Mouse (Mus musculus) lung, postnatal 0 days (tissue): Measurements from ENCODE around the gene Klra2. TPM values are rescaled to one million over a fixed set of nuclear protein-coding genes. Genes with fewer than 3 reads are reported as not detected.

Experiments used
- ATAC-seq: fragments of 200-750 bp; cut with Nextera tagmentation; 2 replicates; pipeline ENCODE4 v1.8.0; 2017; ENCODE audit warnings: moderate library complexity
- DNase-seq: peaks from one replicate; pipeline ENCODE4 v3.0.0-alpha.2; 2016; ENCODE audit warnings: low spot score
- H3K27ac ChIP-seq: fragments of 300-500 bp; sonication (generic); 2 replicates; pipeline ENCODE4 v1.5.1; 2014; ENCODE audit warnings: antibody characterized with exemption, mild to moderate bottlenecking, low read length, mixed read lengths
- H3K27me3 ChIP-seq: fragments of 300-500 bp; sonication (generic); replicated peaks from 2 replicates; pipeline ENCODE4 v1.6.1; 2014; ENCODE audit warnings: low read length, mixed read lengths; ENCODE audit not compliant: insufficient read depth
- H3K36me3 ChIP-seq: fragments of 300-500 bp; sonication (generic); 2 replicates; pipeline ENCODE4 v1.6.1; 2014; ENCODE audit warnings: low read length, mixed read lengths; ENCODE audit not compliant: insufficient read depth
- H3K4me1 ChIP-seq: fragments of 300-500 bp; sonication (generic); 2 replicates; pipeline ENCODE4 v1.6.1; 2014; ENCODE audit warnings: antibody characterized with exemption, low read depth, low read length, mixed read lengths; ENCODE audit not compliant: insufficient read depth
- H3K4me2 ChIP-seq: fragments of 300-500 bp; sonication (generic); replicated peaks from 2 replicates; pipeline ENCODE4 v1.6.1; 2014; ENCODE audit warnings: low read depth, mild to moderate bottlenecking, low read length, moderate library complexity, mixed read lengths
- H3K4me3 ChIP-seq: fragments of 300-500 bp; sonication (generic); 2 replicates; pipeline ENCODE4 v1.5.1; 2014; ENCODE audit warnings: low read depth, low read length
- H3K9ac ChIP-seq: fragments of 300-500 bp; sonication (generic); replicated peaks from 2 replicates; pipeline ENCODE4 v1.6.1; 2014; ENCODE audit warnings: low read depth, mild to moderate bottlenecking
- H3K9me3 ChIP-seq: fragments of 300-500 bp; sonication (generic); 2 replicates; pipeline ENCODE4 v1.6.1; 2016; ENCODE audit warnings: low read length, mixed read lengths
- CTCF ChIP-seq: IDR thresholded peaks from 2 replicates; pipeline ENCODE4 v1.5.1; 2016; ENCODE audit warnings: antibody characterized with exemption, mild to moderate bottlenecking
- EP300 ChIP-seq: IDR thresholded peaks from 2 replicates; pipeline ENCODE4 v1.6.1; 2016; ENCODE audit warnings: antibody characterized with exemption, mild to moderate bottlenecking, control low read depth
- WGBS: fragments of 180-500 bp; shearing (Covaris S2); extraction: QIAGEN DNeasy Blood & Tissue Kit; methylation state at CpG from one replicate; pipeline ENCODE4 v1.1.7; 2014; 5-methylcytosine and 5-hydroxymethylcytosine counted together
- polyA plus RNA-seq: library from polyadenylated mRNA; unstranded; fragments of >200 nt; fragmentation: Nextera tagmentation; extraction: Ambion mirVana; gene quantifications from 2 replicates; pipeline ENCODE4 v1.2.1, GENCODE M21; 2015

Klra2 gene
- polyA plus RNA-seq, 1 experiment from 2014 or later: 4.2 TPM

GRCm38 (mm10) chr6:131276659-131277058 lies 29.5 kb upstream of the Klra2 start:
- Histone ChIP-seq H3K27me3 (no peaks in the 10 kb centered on the region), H3K4me3 (no peak overlapping the region), H3K9ac (no peak overlapping the region), H3K4me1 (no peaks in the 10 kb centered on the region), H3K36me3 (no peaks in the 10 kb centered on the region), H3K9me3 (no peaks in the 10 kb centered on the region), H3K27ac (no peak overlapping the region), H3K4me2 (no peak overlapping the region)
- no peak for TF ChIP-seq CTCF
- TF ChIP-seq EP300: no peak
- ATAC-seq (no peak), DNase-seq (no peak)
- 77% methylated on average over 4 of the region's 4 CpGs for WGBS

- no peak overlapping the region for H3K4me3 ChIP-seq
- H3K27ac ChIP-seq: no peak overlapping the region
- H3K9ac ChIP-seq: no peak overlapping the region
- no peaks in the 10 kb centered on the region for H3K4me1 ChIP-seq
- no peak for TF ChIP-seq CTCF
- TF ChIP-seq EP300: no peak
- no peak overlapping the region for H3K4me2 ChIP-seq
- peak; percentile 13 for DNase-seq
- ATAC-seq: no peak
- H3K9me3 ChIP-seq: no peaks in the 10 kb centered on the region
- WGBS: 88% methylated on average over 1 of the region's 1 CpGs
- H3K36me3 ChIP-seq: no peaks in the 10 kb centered on the region
- H3K27me3 ChIP-seq: no peaks in the 10 kb centered on the region
These were observed 25.1 kb upstream of the Klra2 start for GRCm38 (mm10) chr6:131272311-131272710.

GRCm38 (mm10) chr6:131270312-131270711 lies 23.1 kb upstream of the Klra2 start:
- Histone ChIP-seq H3K4me1 (no peaks in the 10 kb centered on the region), H3K4me2 (no peak overlapping the region), H3K27ac (no peak overlapping the region), H3K9ac (no peak overlapping the region), H3K9me3 (no peaks in the 10 kb centered on the region), H3K27me3 (no peaks in the 10 kb centered on the region), H3K36me3 (no peaks in the 10 kb centered on the region), H3K4me3 (no peak overlapping the region)
- TF ChIP-seq EP300 (no peak), CTCF (no peak)
- ATAC-seq: no peak
- DNase-seq: no peak
- 34% methylated on average over 1 of the region's 1 CpGs for WGBS

- H3K4me3 ChIP-seq: no peak overlapping the region
- no peaks in the 10 kb centered on the region for H3K36me3 ChIP-seq
- no peak overlapping the region for H3K27ac ChIP-seq
- H3K9ac ChIP-seq: no peak overlapping the region
- TF ChIP-seq EP300 (no peak), CTCF (no peak)
- ATAC-seq: no peak
- no peak overlapping the region for H3K4me2 ChIP-seq
- 89% methylated on average over 2 of the region's 2 CpGs for WGBS
- DNase-seq: no peak
- no peaks in the 10 kb centered on the region for H3K27me3 ChIP-seq
- H3K9me3 ChIP-seq: no peaks in the 10 kb centered on the region
- no peaks in the 10 kb centered on the region for H3K4me1 ChIP-seq
These were observed 22.4 kb upstream of the Klra2 start for GRCm38 (mm10) chr6:131269599-131269998.

GRCm38 (mm10) chr6:131264175-131264574 lies 17.0 kb upstream of the Klra2 start:
- H3K9ac ChIP-seq: no peak overlapping the region
- H3K4me2 ChIP-seq: no peak overlapping the region
- ATAC-seq (no peak), DNase-seq (no peak)
- H3K4me1 ChIP-seq: no peaks in the 10 kb centered on the region
- H3K4me3 ChIP-seq: no peak overlapping the region
- H3K9me3 ChIP-seq: no peaks in the 10 kb centered on the region
- H3K27ac ChIP-seq: no peak overlapping the region
- no peaks in the 10 kb centered on the region for H3K27me3 ChIP-seq
- TF ChIP-seq EP300: no peak
- no peak for TF ChIP-seq CTCF
- no peaks in the 10 kb centered on the region for H3K36me3 ChIP-seq
- WGBS: 77% methylated on average over 5 of the region's 5 CpGs

- TF ChIP-seq CTCF (no peak), EP300 (no peak)
These were observed 15.6 kb upstream of the Klra2 start for GRCm38 (mm10) chr6:131262778-131263177.

GRCm38 (mm10) chr6:131262009-131262408 lies 14.8 kb upstream of the Klra2 start:
- Histone ChIP-seq H3K4me3 (no peak overlapping the region), H3K27me3 (no peaks in the 10 kb centered on the region), H3K4me1 (no peaks in the 10 kb centered on the region), H3K4me2 (no peak overlapping the region), H3K36me3 (no peaks in the 10 kb centered on the region), H3K9me3 (no peaks in the 10 kb centered on the region), H3K27ac (no peak overlapping the region), H3K9ac (no peak overlapping the region)
- TF ChIP-seq CTCF (no peak), EP300 (no peak)
- WGBS: 82% methylated on average over 3 of the region's 3 CpGs
- DNase-seq (no peak), ATAC-seq (no peak)

More at GRCm38 (mm10) chr6:131262778-131263177, 15.6 kb upstream of the Klra2 start:
- Histone ChIP-seq H3K4me1 (no peaks in the 10 kb centered on the region), H3K36me3 (no peaks in the 10 kb centered on the region), H3K9ac (no peak overlapping the region), H3K4me3 (no peak overlapping the region), H3K27ac (no peak overlapping the region), H3K4me2 (no peak overlapping the region), H3K27me3 (no peaks in the 10 kb centered on the region), H3K9me3 (no peaks in the 10 kb centered on the region)
- ATAC-seq (no peak), DNase-seq (no peak)
- WGBS: 58% methylated on average over 3 of the region's 3 CpGs
